Mouse (Mus musculus): Measurements from ENCODE around the gene R3hdm2. TPM values are rescaled to one million over a fixed set of nuclear protein-coding genes. Genes with fewer than 3 reads are reported as not detected.

The R3hdm2 gene
- 135 and 149 TPM in 2 replicates for polyA plus RNA-seq (2012; rRNA removed)

DNA sequence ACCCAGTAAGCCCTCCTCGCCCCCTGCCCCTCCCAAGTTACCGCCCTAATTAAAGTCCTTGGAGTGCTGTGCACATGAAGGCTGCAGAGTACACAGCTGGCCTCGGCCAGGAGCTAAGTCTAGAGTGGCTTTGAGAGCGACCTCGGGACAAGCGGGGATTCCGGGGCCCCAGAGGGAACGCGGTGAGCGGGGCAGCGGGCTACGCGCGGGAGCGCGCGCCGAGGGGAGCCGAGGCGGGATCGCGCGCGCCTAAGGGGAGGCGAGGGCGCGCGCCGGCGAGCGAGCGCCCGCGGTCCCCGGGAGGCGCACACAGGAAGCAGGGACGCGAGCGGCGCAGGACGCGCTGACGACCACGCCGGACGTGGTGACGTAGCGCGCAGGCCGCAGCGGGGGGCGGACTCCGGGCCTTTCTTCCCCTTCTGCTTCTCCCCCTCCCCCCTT lies at the start of gene R3hdm2:
Gene R3hdm2, plus strand, starts transcription at position 77 of the 441 bp plus-strand sequence.
- no peaks in the 10 kb centered on the region for H3K27me3 ChIP-seq (ENCODE audit: control insufficient read depth, insufficient read depth, low read length)
- TF ChIP-seq CTCF (IDR thresholded peaks at IDR 0.05; ENCODE audit: borderline replicate concordance, control insufficient read depth, extremely low read depth, insufficient read depth, low read length, poor library complexity): peak; percentile 49; the same call in 1 of the 2 replicates
- TF ChIP-seq POLR2A (IDR thresholded peaks at IDR 0.05; ENCODE audit: control insufficient read depth, extremely low read depth, insufficient read depth, low read length, poor library complexity): peak; percentile 54; the same call in 1 of the 2 replicates
- peak; percentile 89 for DNase-seq
- no peaks in the 10 kb centered on the region for H3K36me3 ChIP-seq (ENCODE audit: control insufficient read depth, insufficient read depth, low read length)
- WGBS: under 1% methylated on average over 53 of the region's 53 CpGs
- peaks cover 2% of the 10 kb centered on the region; the same call in 1 of the 2 replicates for H3K4me1 ChIP-seq (replicated peaks; ENCODE audit: control insufficient read depth, insufficient read depth, low read length)
- H3K4me3 ChIP-seq (ENCODE audit: control insufficient read depth, insufficient read depth, low read length): peak within 1 kb of the TSS; percentile 73
- no peak within 1 kb of the TSS for H3K27ac ChIP-seq (ENCODE audit: control insufficient read depth, insufficient read depth, low read length)

DNA sequence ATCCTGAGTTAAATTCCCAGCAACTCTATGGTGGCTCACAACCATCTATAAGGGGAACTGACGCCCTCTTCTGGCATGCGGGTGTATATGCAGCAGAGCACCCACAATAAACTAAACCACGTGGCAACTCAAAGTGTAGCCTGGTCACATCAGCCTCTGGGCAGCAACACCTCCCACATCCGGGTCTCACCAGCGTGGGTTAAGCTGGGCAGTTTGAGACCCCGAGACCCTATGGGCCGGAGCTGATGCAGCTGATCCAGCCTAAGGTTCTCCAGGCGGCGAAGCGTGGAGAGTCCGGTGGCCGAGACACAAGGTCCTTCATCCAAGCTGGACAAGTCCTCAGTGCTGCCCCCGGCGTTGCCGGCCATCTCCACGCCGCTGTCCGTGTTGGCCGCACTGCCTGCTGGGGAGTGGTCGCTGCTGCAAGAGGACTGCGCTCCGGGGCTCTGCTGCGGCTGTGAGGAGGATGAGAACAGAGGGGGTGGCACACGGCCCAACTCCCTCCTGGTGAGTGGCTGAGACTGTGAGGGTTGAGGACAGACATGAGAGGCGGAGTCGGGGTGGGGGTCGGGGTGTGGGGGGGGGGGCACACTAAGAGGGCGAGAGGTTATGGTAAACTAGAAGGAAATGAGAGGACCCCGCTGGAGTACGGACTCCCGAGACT lies 47.8 kb upstream of the R3hdm2 start:
- no peak overlapping the region for H3K27ac ChIP-seq (ENCODE audit: control insufficient read depth, insufficient read depth, low read length)
- no peak overlapping the region for H3K4me3 ChIP-seq (ENCODE audit: control insufficient read depth, insufficient read depth, low read length)
- 55% methylated on average over 31 of the region's 31 CpGs for WGBS
- H3K4me1 ChIP-seq (replicated peaks; ENCODE audit: control insufficient read depth, insufficient read depth, low read length): peaks cover 7% of the 10 kb centered on the region
- no peak for DNase-seq
- H3K36me3 ChIP-seq (ENCODE audit: control insufficient read depth, insufficient read depth, low read length): peaks cover 17% of the 10 kb centered on the region
- no peak for TF ChIP-seq CTCF (IDR thresholded peaks at IDR 0.05; ENCODE audit: borderline replicate concordance, control insufficient read depth, extremely low read depth, insufficient read depth, low read length, poor library complexity)
- TF ChIP-seq POLR2A (IDR thresholded peaks at IDR 0.05; ENCODE audit: control insufficient read depth, extremely low read depth, insufficient read depth, low read length, poor library complexity): no peak
- H3K27me3 ChIP-seq (ENCODE audit: control insufficient read depth, insufficient read depth, low read length): no peaks in the 10 kb centered on the region

DNA sequence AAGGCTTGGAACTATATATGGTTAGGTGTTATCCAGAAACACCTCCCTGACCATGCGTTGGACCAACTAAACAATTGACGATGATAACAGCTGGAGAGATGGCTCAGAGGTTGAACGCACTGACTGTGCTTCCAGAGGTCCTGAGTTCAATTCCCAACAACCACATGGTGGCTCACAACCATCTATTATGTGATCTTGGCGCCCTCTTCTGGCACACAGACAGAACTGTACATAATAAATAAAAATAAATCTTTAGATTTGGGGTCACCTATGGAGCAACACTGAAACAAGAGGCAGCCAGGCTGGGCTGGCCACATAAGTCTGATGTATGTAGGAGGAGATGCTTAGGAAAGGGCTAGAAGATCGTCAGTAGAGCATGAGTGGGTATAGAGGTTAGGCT lies 47.0 kb upstream of the R3hdm2 start:
- Histone ChIP-seq H3K4me1 (replicated peaks; ENCODE audit: control insufficient read depth, insufficient read depth, low read length) (peaks cover 14% of the 10 kb centered on the region), H3K27ac (ENCODE audit: control insufficient read depth, insufficient read depth, low read length) (no peak overlapping the region), H3K4me3 (ENCODE audit: control insufficient read depth, insufficient read depth, low read length) (no peak overlapping the region), H3K36me3 (ENCODE audit: control insufficient read depth, insufficient read depth, low read length) (peaks cover 9% of the 10 kb centered on the region), H3K27me3 (ENCODE audit: control insufficient read depth, insufficient read depth, low read length) (no peaks in the 10 kb centered on the region)
- WGBS: 67% methylated on average over 5 of the region's 5 CpGs
- DNase-seq: peak; percentile 30
- TF ChIP-seq CTCF (IDR thresholded peaks at IDR 0.05; ENCODE audit: borderline replicate concordance, control insufficient read depth, extremely low read depth, insufficient read depth, low read length, poor library complexity) (no peak), POLR2A (IDR thresholded peaks at IDR 0.05; ENCODE audit: control insufficient read depth, extremely low read depth, insufficient read depth, low read length, poor library complexity) (no peak)

DNA sequence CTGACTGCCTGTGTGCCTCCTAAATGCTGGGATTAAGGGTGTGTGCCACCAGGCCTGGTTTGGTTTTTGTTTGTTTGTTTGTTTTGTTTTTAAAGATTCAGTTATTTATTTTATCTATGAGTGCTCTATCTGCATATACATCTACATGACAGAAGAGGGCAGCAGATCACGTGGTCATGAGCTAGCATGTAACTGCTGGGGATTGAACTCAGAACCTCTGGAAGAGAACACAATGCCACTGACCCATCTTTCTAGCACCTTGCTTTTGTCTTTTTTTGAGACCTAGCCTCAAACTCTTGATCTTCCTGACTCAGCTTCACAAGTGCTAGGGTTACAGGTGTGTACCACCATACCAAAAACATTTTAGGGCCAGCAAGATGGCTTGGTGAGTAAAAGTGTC lies 44.9 kb upstream of the R3hdm2 start:
- Histone ChIP-seq H3K36me3 (ENCODE audit: control insufficient read depth, insufficient read depth, low read length) (no peaks in the 10 kb centered on the region), H3K27me3 (ENCODE audit: control insufficient read depth, insufficient read depth, low read length) (peaks cover 10% of the 10 kb centered on the region), H3K27ac (ENCODE audit: control insufficient read depth, insufficient read depth, low read length) (no peak overlapping the region), H3K4me3 (ENCODE audit: control insufficient read depth, insufficient read depth, low read length) (no peak overlapping the region), H3K4me1 (replicated peaks; ENCODE audit: control insufficient read depth, insufficient read depth, low read length) (peaks cover 21% of the 10 kb centered on the region)
- 41% methylated on average over 1 of the region's 1 CpGs for WGBS
- DNase-seq: no peak
- TF ChIP-seq CTCF (IDR thresholded peaks at IDR 0.05; ENCODE audit: borderline replicate concordance, control insufficient read depth, extremely low read depth, insufficient read depth, low read length, poor library complexity): no peak

DNA sequence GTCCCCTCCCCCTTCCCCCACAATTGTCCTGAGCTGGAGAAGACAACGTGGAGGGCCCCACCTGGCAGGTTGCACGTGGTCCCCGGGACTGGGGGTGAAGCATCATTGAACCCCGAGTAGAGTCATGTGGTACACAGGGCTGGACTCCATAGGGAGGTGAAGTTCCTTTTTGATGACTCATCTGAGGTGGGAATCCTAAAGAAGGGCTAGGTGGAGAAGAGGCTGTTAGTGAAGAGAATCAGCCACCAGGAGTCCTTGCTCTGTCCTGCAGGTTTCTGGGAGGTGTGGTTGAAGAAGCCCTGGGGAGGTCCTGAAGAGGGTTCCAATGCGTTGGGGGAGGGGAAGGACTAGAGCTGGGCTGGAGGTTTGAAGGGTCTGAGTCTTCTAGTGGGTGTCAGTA lies 43.2 kb upstream of the R3hdm2 start:
- Histone ChIP-seq H3K4me3 (ENCODE audit: control insufficient read depth, insufficient read depth, low read length) (no peak overlapping the region), H3K27me3 (ENCODE audit: control insufficient read depth, insufficient read depth, low read length) (peaks cover 25% of the 10 kb centered on the region), H3K27ac (ENCODE audit: control insufficient read depth, insufficient read depth, low read length) (no peak overlapping the region), H3K4me1 (replicated peaks; ENCODE audit: control insufficient read depth, insufficient read depth, low read length) (peaks cover 32% of the 10 kb centered on the region), H3K36me3 (ENCODE audit: control insufficient read depth, insufficient read depth, low read length) (no peaks in the 10 kb centered on the region)
- TF ChIP-seq POLR2A (IDR thresholded peaks at IDR 0.05; ENCODE audit: control insufficient read depth, extremely low read depth, insufficient read depth, low read length, poor library complexity): no peak
- no peak for DNase-seq
- 48% methylated on average over 5 of the region's 5 CpGs for WGBS

DNA sequence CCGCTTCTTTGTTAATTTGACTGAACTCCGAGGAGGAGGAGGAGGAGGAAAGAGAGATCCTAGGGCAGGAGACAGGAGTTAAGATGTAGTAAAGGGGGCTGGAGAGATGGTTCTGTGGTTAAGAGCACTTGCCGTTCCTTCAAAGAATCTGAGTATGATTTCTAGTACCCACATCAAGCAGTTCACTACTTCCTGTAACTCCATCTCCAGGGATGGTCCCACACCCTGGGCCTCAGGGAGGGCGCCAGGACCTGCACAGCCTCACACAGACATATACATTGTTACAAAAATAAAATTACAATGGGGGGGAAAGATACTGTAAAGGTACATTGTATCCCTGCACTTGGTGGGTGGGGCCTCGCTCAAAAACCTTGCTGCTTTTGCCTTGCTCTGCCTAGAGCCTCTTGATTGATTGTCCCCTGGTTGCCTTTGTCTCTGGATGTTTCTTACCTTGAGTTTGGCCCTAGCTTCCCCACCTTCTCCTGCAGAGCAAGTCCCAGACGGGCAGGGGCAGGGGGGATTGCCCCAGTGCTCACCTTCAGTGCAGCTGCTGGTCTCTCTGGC lies 42.5 kb upstream of the R3hdm2 start:
- WGBS: 34% methylated on average over 6 of the region's 6 CpGs
- Histone ChIP-seq H3K4me3 (ENCODE audit: control insufficient read depth, insufficient read depth, low read length) (no peak overlapping the region), H3K27me3 (ENCODE audit: control insufficient read depth, insufficient read depth, low read length) (peaks cover 28% of the 10 kb centered on the region), H3K36me3 (ENCODE audit: control insufficient read depth, insufficient read depth, low read length) (no peaks in the 10 kb centered on the region), H3K4me1 (replicated peaks; ENCODE audit: control insufficient read depth, insufficient read depth, low read length) (peaks cover 36% of the 10 kb centered on the region), H3K27ac (ENCODE audit: control insufficient read depth, insufficient read depth, low read length) (no peak overlapping the region)
- TF ChIP-seq CTCF (IDR thresholded peaks at IDR 0.05; ENCODE audit: borderline replicate concordance, control insufficient read depth, extremely low read depth, insufficient read depth, low read length, poor library complexity): no peak
- TF ChIP-seq POLR2A (IDR thresholded peaks at IDR 0.05; ENCODE audit: control insufficient read depth, extremely low read depth, insufficient read depth, low read length, poor library complexity): no peak
- no peak for DNase-seq

Measured in thymus, adult 2 months (tissue).